Mouse (Mus musculus) neural tube, embryonic 15.5 days (tissue): ENCODE measurements at regions not wholly inside any gene's neighbourhood (a gene's known extent, or its start where the extent isn't known, plus 50 kb on each side); places are given as distances from the start of the nearest gene placed in this dataset.
A peak's percentile ranks its signal among the peaks of the same experiment; 100 is the strongest.

Experiments used
- ATAC-seq: fragments of 200-750 bp; cut with Nextera tagmentation; 2 replicates; pipeline ENCODE4 v1.8.0; 2017; ENCODE audit warnings: mild to moderate bottlenecking, moderate TSS enrichment, moderate library complexity; ENCODE audit not compliant: low FRiP score
- H3K27ac ChIP-seq: fragments of 300-500 bp; sonication (generic); replicated peaks from 2 replicates; pipeline ENCODE4 v1.5.1; 2015; ENCODE audit warnings: mild to moderate bottlenecking, inconsistent platforms
- H3K27me3 ChIP-seq: fragments of 300-500 bp; sonication (generic); replicated peaks from 2 replicates; pipeline ENCODE4 v1.6.1; 2015; ENCODE audit warnings: inconsistent platforms
- H3K36me3 ChIP-seq: fragments of 300-500 bp; sonication (generic); 2 replicates; pipeline ENCODE4 v1.6.1; 2015; ENCODE audit warnings: inconsistent platforms
- H3K4me1 ChIP-seq: fragments of 300-500 bp; sonication (generic); 2 replicates; pipeline ENCODE4 v1.6.1; 2015; ENCODE audit warnings: inconsistent platforms
- H3K4me2 ChIP-seq: fragments of 300-500 bp; sonication (generic); 2 replicates; pipeline ENCODE4 v1.6.1; 2015; ENCODE audit warnings: inconsistent platforms, mild to moderate bottlenecking, moderate library complexity
- H3K4me3 ChIP-seq: fragments of 300-500 bp; sonication (generic); replicated peaks from 2 replicates; pipeline ENCODE4 v1.5.1; 2015; ENCODE audit warnings: mild to moderate bottlenecking, inconsistent platforms
- H3K9ac ChIP-seq: fragments of 300-500 bp; sonication (generic); replicated peaks from 2 replicates; pipeline ENCODE4 v1.6.1; 2015; ENCODE audit warnings: mild to moderate bottlenecking, inconsistent platforms
- H3K9me3 ChIP-seq: fragments of 300-500 bp; sonication (generic); replicated peaks from 2 replicates; pipeline ENCODE4 v1.6.1; 2016; ENCODE audit warnings: inconsistent platforms
- WGBS: fragments of 180-500 bp; shearing (Covaris S2); methylation state at CpG from one replicate; pipeline ENCODE4 v1.1.7; 2015; ENCODE audit warnings: mixed read lengths; 5-methylcytosine and 5-hydroxymethylcytosine counted together

GRCm38 (mm10) chr14:118318524-118318923 lies 51.8 kb downstream of the Gm9376 start:
- H3K9me3 ChIP-seq = no peaks in the 10 kb centered on the region
- H3K4me2 ChIP-seq = peak overlapping the region; percentile 16
- no peaks in the 10 kb centered on the region for H3K36me3 ChIP-seq
- no peak overlapping the region for H3K9ac ChIP-seq
- H3K27me3 ChIP-seq = peaks cover 13% of the 10 kb centered on the region
- 46% methylated on average over 11 of the region's 11 CpGs for WGBS
- H3K27ac ChIP-seq = no peak overlapping the region
- no peak overlapping the region for H3K4me3 ChIP-seq
- ATAC-seq = peak; percentile 59
- H3K4me1 ChIP-seq = peaks cover 16% of the 10 kb centered on the region

DNA sequence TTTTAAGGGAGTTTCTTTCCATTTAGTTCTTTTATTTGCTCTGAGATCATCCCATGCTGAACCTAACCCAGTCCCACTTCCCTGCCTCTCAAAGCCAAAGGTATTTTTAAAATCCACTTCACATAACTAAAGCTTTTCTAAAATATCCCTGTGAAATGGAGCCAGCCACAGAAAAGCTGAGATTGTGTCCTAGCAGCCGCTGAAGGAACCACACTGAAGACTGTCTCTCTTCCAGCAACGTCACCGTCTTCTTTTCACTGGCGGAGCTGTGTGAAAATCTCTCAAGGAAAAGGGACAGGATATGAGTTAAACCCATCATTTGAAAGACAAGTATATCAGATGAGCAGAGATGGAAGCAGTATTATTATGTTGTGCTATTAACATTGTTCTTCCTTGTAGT lies 53.3 kb downstream of the Gm9376 start:
- H3K27ac ChIP-seq = no peak overlapping the region
- H3K9ac ChIP-seq = no peak overlapping the region
- H3K36me3 ChIP-seq = no peaks in the 10 kb centered on the region
- no peaks in the 10 kb centered on the region for H3K9me3 ChIP-seq
- H3K4me1 ChIP-seq = peaks cover 16% of the 10 kb centered on the region
- H3K4me3 ChIP-seq = no peak overlapping the region
- WGBS = 90% methylated on average over 4 of the region's 4 CpGs
- no peak overlapping the region for H3K4me2 ChIP-seq
- ATAC-seq = no peak
- H3K27me3 ChIP-seq = peaks cover 15% of the 10 kb centered on the region

- 36% methylated on average over 3 of the region's 3 CpGs for WGBS
- no peaks in the 10 kb centered on the region for H3K9me3 ChIP-seq
- H3K4me1 ChIP-seq = peaks cover 16% of the 10 kb centered on the region
- no peak overlapping the region for H3K4me2 ChIP-seq
- H3K27ac ChIP-seq = no peak overlapping the region
- ATAC-seq = no peak
- no peak overlapping the region for H3K4me3 ChIP-seq
- H3K9ac ChIP-seq = no peak overlapping the region
- H3K36me3 ChIP-seq = no peaks in the 10 kb centered on the region
- peaks cover 15% of the 10 kb centered on the region for H3K27me3 ChIP-seq
Observed at GRCm38 (mm10) chr14:118321083-118321482, 54.3 kb downstream of the Gm9376 start.

- no peaks in the 10 kb centered on the region for H3K9me3 ChIP-seq
- H3K27ac ChIP-seq = no peak overlapping the region
- H3K27me3 ChIP-seq = peaks cover 15% of the 10 kb centered on the region
- H3K4me1 ChIP-seq = peaks cover 16% of the 10 kb centered on the region
- 6% methylated on average over 26 of the region's 26 CpGs for WGBS
- peak overlapping the region; percentile 25 for H3K4me3 ChIP-seq
- no peaks in the 10 kb centered on the region for H3K36me3 ChIP-seq
- ATAC-seq = no peak
- peak overlapping the region; percentile 59 for H3K4me2 ChIP-seq
- peak overlapping the region; percentile 8 for H3K9ac ChIP-seq
Observed at GRCm38 (mm10) chr14:118322003-118322821, 55.5 kb downstream of the Gm9376 start.

DNA sequence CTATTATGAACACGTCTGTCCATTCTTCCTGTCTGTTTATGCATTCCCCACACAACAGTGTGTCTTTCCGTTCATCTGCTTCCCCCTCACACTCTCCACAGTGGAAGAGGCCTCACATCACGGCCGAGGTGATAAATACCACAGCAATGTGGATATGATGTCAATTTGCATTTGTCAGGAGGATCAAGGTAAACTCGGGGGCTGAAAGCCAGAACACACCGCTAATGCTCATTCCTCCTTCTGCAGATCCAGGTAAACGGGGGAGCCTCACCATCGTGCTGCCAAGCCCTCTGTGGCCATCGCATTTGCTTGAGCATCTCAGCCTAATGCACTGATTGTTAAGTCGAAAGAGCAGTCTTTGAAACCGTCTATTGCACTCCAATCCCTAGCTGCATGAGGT lies 56.1 kb downstream of the Gm9376 start:
- Histone ChIP-seq H3K27me3 (peaks cover 15% of the 10 kb centered on the region), H3K4me3 (peak overlapping the region; percentile 25), H3K4me1 (peaks cover 16% of the 10 kb centered on the region), H3K27ac (no peak overlapping the region), H3K9ac (no peak overlapping the region), H3K36me3 (no peaks in the 10 kb centered on the region), H3K4me2 (peak overlapping the region; percentile 59), H3K9me3 (no peaks in the 10 kb centered on the region)
- 5% methylated on average over 11 of the region's 11 CpGs for WGBS
- peak; percentile 21; the same call in 1 of the 2 replicates for ATAC-seq

DNA sequence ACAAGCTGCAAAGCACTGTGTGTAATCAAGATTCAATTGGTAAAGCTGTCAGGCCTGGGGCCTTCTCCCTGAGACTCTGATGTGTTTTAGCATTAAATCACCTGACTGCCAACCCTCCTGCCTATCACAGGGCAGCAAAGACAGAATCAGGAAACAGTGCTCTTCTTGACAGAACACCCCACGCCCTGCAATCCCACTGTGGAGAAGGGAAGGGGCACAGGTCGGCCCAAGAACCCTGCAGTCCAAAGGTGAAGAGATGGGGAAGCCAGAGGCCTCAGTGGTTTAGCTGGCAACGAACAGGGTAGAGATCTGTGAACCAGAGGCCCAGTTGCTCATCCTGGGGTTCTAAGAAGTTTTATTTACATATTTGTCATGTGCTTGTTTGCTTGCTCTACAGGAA lies 71.3 kb downstream of the Gm9376 start:
- H3K27me3 ChIP-seq = no peaks in the 10 kb centered on the region
- H3K36me3 ChIP-seq = no peaks in the 10 kb centered on the region
- H3K4me1 ChIP-seq = no peaks in the 10 kb centered on the region
- no peak overlapping the region for H3K27ac ChIP-seq
- H3K4me2 ChIP-seq = no peak overlapping the region
- no peak for ATAC-seq
- H3K9me3 ChIP-seq = no peaks in the 10 kb centered on the region
- no peak overlapping the region for H3K9ac ChIP-seq
- H3K4me3 ChIP-seq = no peak overlapping the region
- WGBS = 92% methylated on average over 3 of the region's 3 CpGs

- peak; percentile 32 for ATAC-seq
Observed at GRCm38 (mm10) chr14:118362931-118363330, 96.2 kb downstream of the Gm9376 start.

GRCm38 (mm10) chr14:118363391-118363821 lies 96.6 kb downstream of the Gm9376 start:
- peaks cover 21% of the 10 kb centered on the region for H3K4me1 ChIP-seq
- H3K4me3 ChIP-seq = peak overlapping the region; percentile 19
- H3K27me3 ChIP-seq = no peaks in the 10 kb centered on the region; the same call in 1 of the 2 replicates
- WGBS = 16% methylated on average over 21 of the region's 21 CpGs
- peak overlapping the region; percentile 55 for H3K4me2 ChIP-seq
- H3K9ac ChIP-seq = peak overlapping the region; percentile 17; the same call in 1 of the 2 replicates
- peak; percentile 85 for ATAC-seq
- no peaks in the 10 kb centered on the region for H3K36me3 ChIP-seq
- H3K27ac ChIP-seq = peak overlapping the region; percentile 72
- no peaks in the 10 kb centered on the region for H3K9me3 ChIP-seq

More at GRCm38 (mm10) chr14:118362931-118363330, 96.2 kb downstream of the Gm9376 start:
- 17% methylated on average over 11 of the region's 11 CpGs for WGBS
- Histone ChIP-seq H3K9ac (no peak overlapping the region), H3K9me3 (no peaks in the 10 kb centered on the region), H3K27ac (no peak overlapping the region), H3K4me2 (peak overlapping the region; percentile 55), H3K4me1 (peaks cover 20% of the 10 kb centered on the region), H3K27me3 (no peaks in the 10 kb centered on the region; the same call in 1 of the 2 replicates), H3K4me3 (peak overlapping the region; percentile 19; the same call in 1 of the 2 replicates), H3K36me3 (no peaks in the 10 kb centered on the region)

DNA sequence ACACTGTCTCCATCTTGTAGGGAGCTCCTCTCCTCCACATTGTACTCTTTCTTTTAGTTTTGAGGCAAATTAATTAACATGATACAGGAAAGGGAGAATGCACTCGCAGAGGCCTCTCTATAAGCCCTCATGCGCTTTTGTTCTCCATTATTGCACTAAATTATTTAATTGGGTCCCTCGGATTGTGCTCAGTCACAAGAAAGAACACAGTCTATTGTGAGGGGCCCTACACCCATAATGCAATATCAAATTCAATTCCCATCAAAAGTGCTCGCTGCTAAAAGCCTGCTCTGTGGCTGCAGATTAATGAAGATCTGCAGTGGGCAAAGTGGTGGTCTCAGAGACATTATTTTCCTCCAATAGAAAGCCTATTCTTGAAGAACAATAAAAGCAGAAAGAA lies 99.8 kb downstream of the Gm9376 start:
- no peak for ATAC-seq
- Histone ChIP-seq H3K4me3 (no peak overlapping the region), H3K9ac (no peak overlapping the region), H3K9me3 (no peaks in the 10 kb centered on the region), H3K36me3 (no peaks in the 10 kb centered on the region), H3K4me2 (no peak overlapping the region), H3K4me1 (peaks cover 33% of the 10 kb centered on the region), H3K27me3 (no peaks in the 10 kb centered on the region; the same call in 1 of the 2 replicates), H3K27ac (no peak overlapping the region)
- WGBS = 33% methylated on average over 4 of the region's 4 CpGs

GRCm38 (mm10) chr14:118368619-118369431 lies 102.1 kb downstream of the Gm9376 start:
- H3K27ac ChIP-seq = no peak overlapping the region
- H3K4me2 ChIP-seq = peak overlapping the region; percentile 4; the same call in 1 of the 2 replicates
- H3K9ac ChIP-seq = no peak overlapping the region
- H3K4me3 ChIP-seq = no peak overlapping the region
- no peaks in the 10 kb centered on the region; the same call in 1 of the 2 replicates for H3K27me3 ChIP-seq
- H3K4me1 ChIP-seq = peaks cover 20% of the 10 kb centered on the region
- peak; percentile 26 for ATAC-seq
- 10% methylated on average over 9 of the region's 9 CpGs for WGBS
- H3K36me3 ChIP-seq = no peaks in the 10 kb centered on the region
- H3K9me3 ChIP-seq = no peaks in the 10 kb centered on the region

DNA sequence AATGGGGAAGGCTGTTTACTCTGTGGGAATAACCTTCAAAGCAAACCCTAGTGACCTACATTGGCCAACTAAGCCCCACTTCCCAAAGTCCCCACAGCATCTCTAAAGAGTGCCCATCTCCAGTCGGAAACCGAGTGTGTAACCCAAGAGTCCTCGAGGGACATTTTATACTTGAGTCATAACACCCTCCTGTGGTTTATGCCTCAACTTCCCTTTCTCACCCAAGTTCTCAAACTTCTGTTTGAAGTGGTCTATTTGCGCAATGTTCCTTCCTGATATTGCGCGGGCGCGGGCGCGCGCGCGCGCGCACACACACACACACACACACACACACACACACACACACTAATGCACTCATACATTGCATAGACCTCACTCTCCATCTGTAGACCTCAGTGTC lies 104.6 kb downstream of the Gm9376 start:
- 95% methylated on average over 15 of the region's 15 CpGs for WGBS

More for the DNA sequence above, 104.6 kb downstream of the Gm9376 start:
- no peak overlapping the region for H3K27ac ChIP-seq
- no peaks in the 10 kb centered on the region for H3K9me3 ChIP-seq
- ATAC-seq = no peak
- H3K27me3 ChIP-seq = no peaks in the 10 kb centered on the region; the same call in 1 of the 2 replicates
- no peak overlapping the region for H3K4me2 ChIP-seq
- no peak overlapping the region for H3K4me3 ChIP-seq
- H3K4me1 ChIP-seq = peaks cover 13% of the 10 kb centered on the region
- H3K36me3 ChIP-seq = no peaks in the 10 kb centered on the region
- H3K9ac ChIP-seq = no peak overlapping the region
